Mouse (Mus musculus) thymus, adult 2 months (tissue): ENCODE results near the gene Gm20388.

Experiments
- CTCF ChIP-seq: fragments of 200-500 bp; IDR thresholded peaks from 2 replicates; pipeline ENCODE4 v1.5.1; 2012; ENCODE audit warnings: mild to moderate bottlenecking, control low read depth, low read length, moderate library complexity, borderline replicate concordance; ENCODE audit not compliant: control insufficient read depth, poor library complexity, insufficient read depth; ENCODE audit errors: extremely low read depth
- POLR2A ChIP-seq: fragments of 200-500 bp; IDR thresholded peaks from 2 replicates; pipeline ENCODE4 v1.6.1; 2012; ENCODE audit warnings: mild to moderate bottlenecking, low read length, control low read depth, moderate library complexity; ENCODE audit not compliant: control insufficient read depth, poor library complexity, insufficient read depth; ENCODE audit errors: extremely low read depth

- TF ChIP-seq POLR2A (no peak), CTCF (no peak)
These were observed 2841.6 kb downstream of the Gm20388 start for GRCm38 (mm10) chr8:122752111-122752721.
